8 mouse cellular contexts compared by ENCODE assay signal in the genomic region with DNA sequence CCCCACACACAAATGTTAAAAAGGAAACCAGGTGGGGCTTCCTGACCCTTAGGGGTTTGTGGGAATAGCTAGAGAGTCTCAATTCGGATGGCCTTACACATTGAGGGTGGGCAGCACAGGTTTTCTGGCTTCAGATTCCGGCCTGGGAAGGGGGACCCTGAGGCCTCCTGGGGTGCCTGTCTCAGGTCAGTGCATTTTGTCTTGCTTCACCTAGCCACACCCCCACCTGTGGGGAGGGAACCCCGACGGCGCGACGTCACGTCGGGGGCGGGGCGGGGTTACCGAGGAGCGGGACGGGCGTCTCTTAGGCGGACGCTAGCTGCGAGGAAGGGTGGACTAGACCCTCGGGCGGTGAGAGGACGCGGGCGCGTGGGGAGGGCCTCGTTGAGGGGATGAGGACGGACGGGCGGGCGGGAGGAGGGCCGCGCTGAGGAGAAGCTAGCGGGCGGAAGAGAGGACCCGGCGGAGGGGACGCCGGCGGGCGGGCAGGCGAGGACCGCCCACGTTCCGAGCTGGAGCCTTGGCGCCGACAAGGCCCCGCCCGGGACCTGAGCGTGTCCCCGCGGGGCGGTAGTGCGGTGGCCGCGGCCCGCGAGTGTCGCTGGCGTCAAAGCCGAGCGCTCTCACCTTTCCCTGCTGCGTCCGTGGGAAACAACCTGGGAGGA. TPM values are rescaled to one million over a fixed set of nuclear protein-coding genes. Genes with fewer than 3 reads are reported as not detected.
DNase-seq lines count a peak whose midpoint lies in the region; ATAC-seq and TF ChIP-seq lines count a peak whose summit lies in the region.

A gene (plus strand): TSS at position 275 of the 665 bp plus-strand sequence.

- TF ChIP-seq RAD21 in MEL (IDR thresholded peaks at IDR 0.05; ENCODE audit: low read depth, low read length), result no peak

- H3K79me2 ChIP-seq in MEL (ENCODE audit: control insufficient read depth, insufficient read depth, low read length, poor library complexity), result peaks cover 3% of the 10 kb centered on the region; the same call in 1 of the 2 replicates

- peak within 1 kb of the TSS; percentile 88 for H3K4me2 ChIP-seq in forebrain, embryonic 15.5 days (replicated peaks)
- peak within 1 kb of the TSS; percentile 83 for H3K4me2 ChIP-seq in lung, embryonic 16.5 days (ENCODE audit: low read depth, low read length)

- TF ChIP-seq CTCF in MEL (IDR thresholded peaks at IDR 0.05 in 2 of 3, conservative IDR thresholded peaks at IDR 0.05 in 1 of 3; ENCODE audit: control insufficient read depth in 1 of 3, insufficient read depth in 1 of 3, low read depth in 2 of 3, low read length in 3 of 3, poor library complexity in 1 of 3, severe bottlenecking in 1 of 3), result no peak
- no peak for TF ChIP-seq CTCF in layer of hippocampus, adult 2 months (conservative IDR thresholded peaks at IDR 0.05)

- DNase-seq in MEL (ENCODE audit: low read depth, low spot score), result peak; percentile 81
- peak; percentile 65 for DNase-seq in cerebellum, adult 11 months
- peak; percentile 74 to 79 for DNase-seq in heart, postnatal 36 days
- peak; percentile 44 to 69 for DNase-seq in layer of hippocampus, adult 2 months (ENCODE audit: low spot score in 2 of 2)
- peak; percentile 54 for DNase-seq in ovary, adult 18-20 months (ENCODE audit: low spot score)
- DNase-seq in thymus, adult 18-20 months, result peak; percentile 59 to 74

- under 1% methylated on average over 62 of the region's 62 CpGs for WGBS in forebrain, embryonic 15.5 days
- under 1% methylated on average over 61 of the region's 62 CpGs for WGBS in lung, embryonic 16.5 days

- intact Hi-C loops in heart, postnatal 36 days (cut with DNase I), result loop anchor here (5.0 kb wide), 3 partner anchors 69 to 194 kb away; a partner anchor contains a TSS

- no peaks in the 10 kb centered on the region for H3K27me3 ChIP-seq in MEL (ENCODE audit: control insufficient read depth in 1 of 2, insufficient read depth in 2 of 2, low read length in 2 of 2)
- H3K27me3 ChIP-seq in forebrain, embryonic 15.5 days, result no peaks in the 10 kb centered on the region
- H3K27me3 ChIP-seq in lung, embryonic 16.5 days (ENCODE audit: control insufficient read depth, insufficient read depth, low read depth, low read length), result no peaks in the 10 kb centered on the region

- H3K9ac ChIP-seq in MEL (ENCODE audit: control insufficient read depth, low read depth, low read length, poor library complexity, severe bottlenecking), result peak within 1 kb of the TSS; percentile 88
- H3K9ac ChIP-seq in forebrain, embryonic 15.5 days (replicated peaks), result peak within 1 kb of the TSS; percentile 73
- peak within 1 kb of the TSS; percentile 87 for H3K9ac ChIP-seq in lung, embryonic 16.5 days (ENCODE audit: low read length)

- peak; percentile 91 for ATAC-seq in forebrain, embryonic 15.5 days (replicated peaks)
- peak; percentile 95 for ATAC-seq in lung, embryonic 16.5 days (ENCODE audit: low read depth)

- peaks cover 7 to 15% of the 10 kb centered on the region in 2 experiments for H3K36me3 ChIP-seq in MEL (ENCODE audit: control insufficient read depth in 1 of 2, insufficient read depth in 2 of 2, low read length in 2 of 2)
- peaks cover 60% of the 10 kb centered on the region for H3K36me3 ChIP-seq in forebrain, embryonic 15.5 days
- peaks cover 28% of the 10 kb centered on the region for H3K36me3 ChIP-seq in lung, embryonic 16.5 days (ENCODE audit: control insufficient read depth, insufficient read depth, low read length)

- peak within 1 kb of the TSS; percentile 45 for H3K27ac ChIP-seq in MEL (ENCODE audit: control insufficient read depth, low read depth, low read length)
- peak within 1 kb of the TSS; percentile 76 for H3K27ac ChIP-seq in forebrain, embryonic 15.5 days (replicated peaks)
- H3K27ac ChIP-seq in layer of hippocampus, adult 2 months, result peak within 1 kb of the TSS; percentile 92
- peak within 1 kb of the TSS; percentile 93 for H3K27ac ChIP-seq in lung, embryonic 16.5 days (ENCODE audit: low read length)

- H3K9me3 ChIP-seq in MEL (replicated peaks; ENCODE audit: insufficient read depth, low read length), result no peaks in the 10 kb centered on the region
- no peaks in the 10 kb centered on the region for H3K9me3 ChIP-seq in forebrain, embryonic 15.5 days
- no peaks in the 10 kb centered on the region for H3K9me3 ChIP-seq in lung, embryonic 16.5 days (ENCODE audit: control insufficient read depth, low read length)

- TF ChIP-seq POLR2A in MEL (IDR thresholded peaks at IDR 0.05; ENCODE audit: control insufficient read depth in 1 of 2, insufficient read depth in 1 of 2, low read depth in 1 of 2, low read length in 2 of 2, poor library complexity in 1 of 2), result peak; percentile 42 to 68; a peak in 2 of 4 replicates

- H3K4me3 ChIP-seq in MEL (ENCODE audit: control insufficient read depth in 1 of 2, insufficient read depth in 1 of 2, low read depth in 2 of 2, low read length in 2 of 2), result peak within 1 kb of the TSS; percentile 84 to 86
- H3K4me3 ChIP-seq in forebrain, embryonic 15.5 days, result peak within 1 kb of the TSS; percentile 68
- H3K4me3 ChIP-seq in layer of hippocampus, adult 2 months, result peak within 1 kb of the TSS; percentile 94
- peak within 1 kb of the TSS; percentile 93 for H3K4me3 ChIP-seq in lung, embryonic 16.5 days (ENCODE audit: low read length)

- TF ChIP-seq EP300 in MEL (IDR thresholded peaks at IDR 0.05; ENCODE audit: low read depth in 1 of 2, low read length in 2 of 2), result no peak

- H3K4me1 ChIP-seq in MEL (ENCODE audit: control insufficient read depth in 1 of 2, insufficient read depth in 2 of 2, low read length in 2 of 2), result peaks cover 0 to 17% of the 10 kb centered on the region in 2 experiments; a peak in 3 of 4 replicates
- H3K4me1 ChIP-seq in forebrain, embryonic 15.5 days, result peaks cover 15% of the 10 kb centered on the region
- peaks cover 11% of the 10 kb centered on the region for H3K4me1 ChIP-seq in lung, embryonic 16.5 days (replicated peaks; ENCODE audit: control insufficient read depth, insufficient read depth, low read length)

TF ChIP-seq in MEL, 35 proteins besides CTCF, POLR2A, EP300 and RAD21:
- TF ChIP-seq USF1 (IDR thresholded peaks at IDR 0.05; ENCODE audit: low read depth, low read length) (no peak), HCFC1 (IDR thresholded peaks at IDR 0.05; ENCODE audit: low read depth, low read length) (peak; percentile 56), CHD1 (IDR thresholded peaks at IDR 0.05; ENCODE audit: low read depth, low read length) (no peak), MAZ (IDR thresholded peaks at IDR 0.05; ENCODE audit: low read depth, low read length) (peak; percentile 69; the same call in 1 of the 2 replicates), ELF1 (IDR thresholded peaks at IDR 0.05; ENCODE audit: low read depth, low read length) (0 out of 2 replicates have a peak, but pooled peaks have one; percentile 21), TBP (IDR thresholded peaks at IDR 0.05; ENCODE audit: low read depth, low read length) (no peak), E2F4 (IDR thresholded peaks at IDR 0.05; ENCODE audit: borderline replicate concordance, low read depth, low read length) (no peak), POLR2AphosphoS2 (IDR thresholded peaks at IDR 0.05; ENCODE audit: low read length) (peak; percentile 93), SIN3A (IDR thresholded peaks at IDR 0.05; ENCODE audit: low read length) (peak; percentile 39; the same call in 1 of the 2 replicates), ZC3H11A (IDR thresholded peaks at IDR 0.05; ENCODE audit: low read depth, low read length) (no peak), NELFE (IDR thresholded peaks at IDR 0.05; ENCODE audit: low read depth, low read length) (peak; percentile 44; the same call in 1 of the 2 replicates), MXI1 (IDR thresholded peaks at IDR 0.05; ENCODE audit: low read depth, low read length) (peak; percentile 55), UBTF (IDR thresholded peaks at IDR 0.05; ENCODE audit: borderline replicate concordance, insufficient read depth, low read depth, low read length) (peak; percentile 93)

RNA-seq across cellular contexts. Expression of the gene that starts here (rescaled TPM):
- 26.3 and 26.8 TPM in 2 replicates for total RNA-seq in MEL (2012; rRNA removed)
- polyA plus RNA-seq in MEL (2012; ENCODE audit: insufficient read depth in 1 of 2, insufficient read length in 2 of 2, low read depth in 1 of 2, low replicate concordance in 2 of 2, missing spikeins in 1 of 2), result 10 to 100 TPM in 1 of 2 experiments, not detected in 1; 23.6 TPM
- polyA plus RNA-seq in forebrain, embryonic 15.5 days (2015; fragmentation: Nextera tagmentation; extraction: Ambion mirVana), result 58.5 and 60.2 TPM in 2 replicates
- total RNA-seq in heart, postnatal 36 days (2021), result 1 to 10 TPM; 9.5 to 9.9 TPM
- 10 to 100 TPM; 23.0 to 27.3 TPM for total RNA-seq in layer of hippocampus, adult 2 months (2021)
- polyA plus RNA-seq in lung, embryonic 16.5 days (2015; fragmentation: Nextera tagmentation; extraction: Ambion mirVana), result 50.1 and 54.7 TPM in 2 replicates

Comparison
In these comparisons a context has a peak if more than half of its experiments do, and no peak if none do; other contexts are left out.
1. Peak in every context shown above with its lines: DNase-seq, ATAC-seq, H3K4me3 ChIP-seq and H3K27ac ChIP-seq.